Mouse (Mus musculus): ENCODE results near the gene Hsbp1. TPM values are rescaled to one million over a fixed set of nuclear protein-coding genes. Genes with fewer than 3 reads are reported as not detected.
A peak's percentile ranks its signal among the peaks of the same experiment; 100 is the strongest.
"Not testable (repeated sequence)": the region's sequence is repeated elsewhere in the genome, so short reads cannot be mapped to it uniquely, and the experiment has no call there.

The Hsbp1 gene
- polyA plus RNA-seq, 1 experiment from 2014 or later: 366 TPM

GRCm38 (mm10) chr8:119345029-119345682, 868 bp downstream of the Hsbp1 start:
- WGBS: 53% methylated on average over 22 of the region's 22 CpGs
- no peak overlapping the region for H3K27ac ChIP-seq (ENCODE audit: low read depth, low read length)

GRCm38 (mm10) chr8:119345683-119346075, 1.4 kb downstream of the Hsbp1 start:
- 0 out of 2 replicates have a peak overlapping the region, but pooled peaks have one; percentile 61 for H3K4me3 ChIP-seq (ENCODE audit: low read depth, low read length)
- 85% methylated on average over 15 of the region's 15 CpGs for WGBS

More at GRCm38 (mm10) chr8:119345029-119345682, 868 bp downstream of the Hsbp1 start:
- peaks cover 2% of the 10 kb centered on the region for H3K36me3 ChIP-seq (ENCODE audit: control insufficient read depth, insufficient read depth, low read length)
- ATAC-seq (ENCODE audit: low FRiP score) (no peak), DNase-seq (ENCODE audit: low spot score) (no peak)
- peaks cover 3% of the 10 kb centered on the region for H3K4me1 ChIP-seq (replicated peaks; ENCODE audit: control insufficient read depth, insufficient read depth, low read length)
- H3K27me3 ChIP-seq (ENCODE audit: control insufficient read depth, insufficient read depth, low read length): no peaks in the 10 kb centered on the region
- H3K9ac ChIP-seq (ENCODE audit: low read depth, low read length): peak overlapping the region; percentile 76
- H3K4me3 ChIP-seq (ENCODE audit: low read depth, low read length): peak overlapping the region; percentile 61
- H3K4me2 ChIP-seq (replicated peaks; ENCODE audit: low read depth, low read length): peak overlapping the region; percentile 53
- no peaks in the 10 kb centered on the region for H3K9me3 ChIP-seq (ENCODE audit: control insufficient read depth, low read length)

GRCm38 (mm10) chr8:119351647-119352046, 7.4 kb downstream of the Hsbp1 start:
- ATAC-seq (ENCODE audit: low FRiP score): no peak
- 93% methylated on average over 19 of the region's 19 CpGs for WGBS
- H3K9ac ChIP-seq (ENCODE audit: low read depth, low read length): no peak overlapping the region

More at GRCm38 (mm10) chr8:119345683-119346075, 1.4 kb downstream of the Hsbp1 start:
- no peak overlapping the region for H3K4me2 ChIP-seq (replicated peaks; ENCODE audit: low read depth, low read length)
- H3K36me3 ChIP-seq (ENCODE audit: control insufficient read depth, insufficient read depth, low read length): peaks cover 2% of the 10 kb centered on the region
- no peaks in the 10 kb centered on the region for H3K9me3 ChIP-seq (ENCODE audit: control insufficient read depth, low read length)
- H3K4me1 ChIP-seq (replicated peaks; ENCODE audit: control insufficient read depth, insufficient read depth, low read length): peaks cover 3% of the 10 kb centered on the region
- H3K9ac ChIP-seq (ENCODE audit: low read depth, low read length): no peak overlapping the region
- DNase-seq (ENCODE audit: low spot score) (no peak), ATAC-seq (ENCODE audit: low FRiP score) (no peak)
- H3K27ac ChIP-seq (ENCODE audit: low read depth, low read length): no peak overlapping the region
- no peaks in the 10 kb centered on the region for H3K27me3 ChIP-seq (ENCODE audit: control insufficient read depth, insufficient read depth, low read length)

GRCm38 (mm10) chr8:119352977-119353658, 8.8 kb downstream of the Hsbp1 start:
- Histone ChIP-seq H3K9me3 (ENCODE audit: control insufficient read depth, low read length) (no peaks in the 10 kb centered on the region), H3K4me1 (replicated peaks; ENCODE audit: control insufficient read depth, insufficient read depth, low read length) (no peaks in the 10 kb centered on the region), H3K27ac (ENCODE audit: low read depth, low read length) (no peak overlapping the region), H3K36me3 (ENCODE audit: control insufficient read depth, insufficient read depth, low read length) (0 out of 2 replicates have a peak, but pooled peaks cover 2% of the 10 kb centered on the region), H3K4me3 (ENCODE audit: low read depth, low read length) (no peak overlapping the region), H3K4me2 (replicated peaks; ENCODE audit: low read depth, low read length) (no peak overlapping the region), H3K9ac (ENCODE audit: low read depth, low read length) (no peak overlapping the region), H3K27me3 (ENCODE audit: control insufficient read depth, insufficient read depth, low read length) (no peaks in the 10 kb centered on the region)
- ATAC-seq (ENCODE audit: low FRiP score) (no peak), DNase-seq (ENCODE audit: low spot score) (no peak)
- 89% methylated on average over 10 of the region's 10 CpGs for WGBS

More at GRCm38 (mm10) chr8:119351647-119352046, 7.4 kb downstream of the Hsbp1 start:
- no peak overlapping the region for H3K4me3 ChIP-seq (ENCODE audit: low read depth, low read length)
- DNase-seq (ENCODE audit: low spot score): no peak
- H3K4me2 ChIP-seq (replicated peaks; ENCODE audit: low read depth, low read length): no peak overlapping the region
- H3K27me3 ChIP-seq (ENCODE audit: control insufficient read depth, insufficient read depth, low read length): no peaks in the 10 kb centered on the region
- no peaks in the 10 kb centered on the region for H3K4me1 ChIP-seq (replicated peaks; ENCODE audit: control insufficient read depth, insufficient read depth, low read length)
- H3K9me3 ChIP-seq (ENCODE audit: control insufficient read depth, low read length): no peaks in the 10 kb centered on the region
- no peak overlapping the region for H3K27ac ChIP-seq (ENCODE audit: low read depth, low read length)
- peaks cover 2% of the 10 kb centered on the region for H3K36me3 ChIP-seq (ENCODE audit: control insufficient read depth, insufficient read depth, low read length)

GRCm38 (mm10) chr8:119353659-119354023, 9.4 kb downstream of the Hsbp1 start:
- no peaks in the 10 kb centered on the region for H3K9me3 ChIP-seq (ENCODE audit: control insufficient read depth, low read length)
- H3K36me3 ChIP-seq (ENCODE audit: control insufficient read depth, insufficient read depth, low read length): 0 out of 2 replicates have a peak, but pooled peaks cover 2% of the 10 kb centered on the region
- no peaks in the 10 kb centered on the region for H3K4me1 ChIP-seq (replicated peaks; ENCODE audit: control insufficient read depth, insufficient read depth, low read length)
- 88% methylated on average over 6 of the region's 6 CpGs for WGBS
- H3K27ac ChIP-seq (ENCODE audit: low read depth, low read length): no peak overlapping the region
- no peak for ATAC-seq (ENCODE audit: low FRiP score)
- H3K4me3 ChIP-seq (ENCODE audit: low read depth, low read length): no peak overlapping the region
- H3K27me3 ChIP-seq (ENCODE audit: control insufficient read depth, insufficient read depth, low read length): no peaks in the 10 kb centered on the region
- DNase-seq (ENCODE audit: low spot score): no peak
- H3K9ac ChIP-seq (ENCODE audit: low read depth, low read length): no peak overlapping the region
- H3K4me2 ChIP-seq (replicated peaks; ENCODE audit: low read depth, low read length): no peak overlapping the region

GRCm38 (mm10) chr8:119356631-119357030, 12.3 kb downstream of the Hsbp1 start:
- not testable (repeated sequence) for H3K4me2 ChIP-seq (replicated peaks; ENCODE audit: low read depth, low read length); H3K9me3 ChIP-seq (ENCODE audit: control insufficient read depth, low read length); H3K4me3 ChIP-seq (ENCODE audit: low read depth, low read length); H3K27me3 ChIP-seq (ENCODE audit: control insufficient read depth, insufficient read depth, low read length); H3K27ac ChIP-seq (ENCODE audit: low read depth, low read length); H3K36me3 ChIP-seq (ENCODE audit: control insufficient read depth, insufficient read depth, low read length); H3K4me1 ChIP-seq (replicated peaks; ENCODE audit: control insufficient read depth, insufficient read depth, low read length); ATAC-seq (ENCODE audit: low FRiP score); H3K9ac ChIP-seq (ENCODE audit: low read depth, low read length)
- DNase-seq (ENCODE audit: low spot score): peak; percentile 23
- 58% methylated on average over 5 of the region's 5 CpGs for WGBS

- no peaks in the 10 kb centered on the region for H3K4me1 ChIP-seq (replicated peaks; ENCODE audit: control insufficient read depth, insufficient read depth, low read length)
- no peak overlapping the region for H3K9ac ChIP-seq (ENCODE audit: low read depth, low read length)
- ATAC-seq (ENCODE audit: low FRiP score) (no peak), DNase-seq (ENCODE audit: low spot score) (no peak)
- 78% methylated on average over 7 of the region's 7 CpGs for WGBS
- no peak overlapping the region for H3K4me2 ChIP-seq (replicated peaks; ENCODE audit: low read depth, low read length)
- no peak overlapping the region for H3K27ac ChIP-seq (ENCODE audit: low read depth, low read length)
- no peaks in the 10 kb centered on the region for H3K27me3 ChIP-seq (ENCODE audit: control insufficient read depth, insufficient read depth, low read length)
- H3K36me3 ChIP-seq (ENCODE audit: control insufficient read depth, insufficient read depth, low read length): no peaks in the 10 kb centered on the region
- no peak overlapping the region for H3K4me3 ChIP-seq (ENCODE audit: low read depth, low read length)
- no peaks in the 10 kb centered on the region for H3K9me3 ChIP-seq (ENCODE audit: control insufficient read depth, low read length)
These were observed 13.9 kb downstream of the Hsbp1 start for GRCm38 (mm10) chr8:119358175-119358574.

GRCm38 (mm10) chr8:119358836-119359235, 14.5 kb downstream of the Hsbp1 start:
- H3K4me3 ChIP-seq (ENCODE audit: low read depth, low read length): no peak overlapping the region
- H3K27ac ChIP-seq (ENCODE audit: low read depth, low read length): no peak overlapping the region
- ATAC-seq (ENCODE audit: low FRiP score) (no peak), DNase-seq (ENCODE audit: low spot score) (peak; percentile 72)
- H3K4me1 ChIP-seq (replicated peaks; ENCODE audit: control insufficient read depth, insufficient read depth, low read length): no peaks in the 10 kb centered on the region
- WGBS: 54% methylated on average over 14 of the region's 14 CpGs
- no peak overlapping the region for H3K4me2 ChIP-seq (replicated peaks; ENCODE audit: low read depth, low read length)
- no peaks in the 10 kb centered on the region for H3K27me3 ChIP-seq (ENCODE audit: control insufficient read depth, insufficient read depth, low read length)
- no peak overlapping the region for H3K9ac ChIP-seq (ENCODE audit: low read depth, low read length)
- no peaks in the 10 kb centered on the region for H3K36me3 ChIP-seq (ENCODE audit: control insufficient read depth, insufficient read depth, low read length)
- H3K9me3 ChIP-seq (ENCODE audit: control insufficient read depth, low read length): no peaks in the 10 kb centered on the region
